Mouse (Mus musculus): ENCODE measurements at regions not wholly inside any gene's neighbourhood (a gene's known extent, or its start where the extent isn't known, plus 50 kb on each side); places are given as distances from the start of the nearest gene placed in this dataset.

- TF ChIP-seq CTCF (IDR thresholded peaks at IDR 0.05; ENCODE audit: borderline replicate concordance, insufficient read depth, low read depth, low read length) (no peak), POLR2A (IDR thresholded peaks at IDR 0.05; ENCODE audit: borderline replicate concordance, insufficient read depth, low read length) (no peak)
Observed at GRCm38 (mm10) chr13:103512476-103512875, 178.2 kb upstream of the Mast4 start.

All from cerebellum, adult 2 months (tissue).